Mouse (Mus musculus) embryo, embryonic 9.5 days (tissue): ENCODE data around the gene Ptgdr.
"Not testable (repeated sequence)": the region's sequence is repeated elsewhere in the genome, so short reads cannot be mapped to it uniquely, and the experiment has no call there.

Source experiments
- DNase-seq: peaks from one replicate; pipeline ENCODE4 v3.0.0-alpha.2; 2017; ENCODE audit errors: extremely low spot score

The Ptgdr gene

GRCm38 (mm10) chr14:44813152-44813551, 46.0 kb downstream of the Ptgdr start:
- DNase-seq = not testable (repeated sequence)
